Mouse (Mus musculus): ENCODE measurements around the gene Crybb2.
A peak's percentile ranks its signal among the peaks of the same experiment; 100 is the strongest.

Crybb2 gene

DNA sequence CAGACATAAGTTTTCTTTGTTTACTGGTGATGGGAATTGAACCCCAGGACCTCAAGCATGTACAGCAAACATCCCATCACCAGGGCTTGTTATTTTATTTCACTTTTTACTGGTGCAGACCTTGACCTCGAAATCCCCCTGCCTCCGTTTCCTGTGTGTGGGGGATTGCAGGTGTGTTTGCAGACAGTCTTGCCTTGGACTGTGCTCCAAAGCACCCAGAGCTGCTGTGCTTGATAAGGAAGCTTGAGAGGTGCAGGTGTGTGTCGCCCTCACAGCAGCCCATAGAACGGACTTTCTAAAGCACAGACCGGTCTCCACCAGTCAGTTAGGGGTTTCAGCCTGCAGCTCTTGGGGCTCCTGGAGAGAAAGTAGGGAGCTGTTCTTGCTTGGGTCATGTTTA, 43.2 kb downstream of the Crybb2 start:
- DNase-seq: no peak

DNA sequence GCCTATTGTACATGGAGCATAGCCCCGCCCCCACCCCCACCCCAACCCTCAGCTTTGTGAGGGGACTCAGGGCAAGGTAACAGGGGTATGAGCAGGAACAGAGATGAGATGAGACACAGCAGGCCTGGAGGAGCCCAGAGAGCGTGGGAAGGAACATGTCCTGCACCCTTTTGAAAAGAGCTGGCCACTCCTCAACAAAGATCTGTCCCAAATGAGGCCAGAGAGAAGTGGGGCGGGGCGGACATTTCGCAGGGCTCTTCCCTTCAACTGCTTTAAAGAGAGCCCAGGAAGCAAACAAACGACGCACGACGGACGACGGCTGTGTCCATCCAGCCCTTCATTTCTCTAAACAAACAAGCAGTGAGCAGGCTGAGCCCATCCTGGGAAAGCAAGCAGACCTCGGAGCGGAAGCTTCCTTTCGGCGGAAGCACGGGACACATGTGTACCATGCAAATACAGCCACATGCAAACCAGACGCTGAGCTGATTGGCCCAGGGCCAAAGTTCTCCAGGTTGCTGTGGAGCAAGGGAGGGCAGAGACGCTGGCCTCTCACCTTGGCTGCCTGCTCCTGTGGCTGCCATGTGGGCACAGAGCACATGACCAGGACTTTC, 45.7 kb downstream of the Crybb2 start:
- DNase-seq: peak; percentile 63

DNA sequence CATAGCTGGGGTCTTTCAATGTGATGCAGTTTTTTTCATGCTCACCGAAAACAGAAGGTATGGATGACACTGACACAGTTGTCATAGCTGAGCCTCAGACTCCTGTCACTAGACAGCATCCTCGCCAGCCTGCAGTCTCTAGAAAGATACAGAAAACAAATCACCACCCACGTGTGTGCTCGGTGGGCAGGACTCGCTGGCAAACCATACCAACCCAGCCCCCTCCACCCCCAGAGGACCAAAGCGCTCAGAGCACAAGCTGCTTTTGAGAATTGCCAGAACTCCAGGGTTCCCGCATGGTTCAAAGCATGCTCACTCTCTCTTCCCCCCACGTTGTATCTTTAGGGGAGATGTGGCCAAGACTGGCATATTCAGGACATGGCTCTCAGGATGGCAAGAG, 51.7 kb downstream of the Crybb2 start:
- DNase-seq: no peak

DNA sequence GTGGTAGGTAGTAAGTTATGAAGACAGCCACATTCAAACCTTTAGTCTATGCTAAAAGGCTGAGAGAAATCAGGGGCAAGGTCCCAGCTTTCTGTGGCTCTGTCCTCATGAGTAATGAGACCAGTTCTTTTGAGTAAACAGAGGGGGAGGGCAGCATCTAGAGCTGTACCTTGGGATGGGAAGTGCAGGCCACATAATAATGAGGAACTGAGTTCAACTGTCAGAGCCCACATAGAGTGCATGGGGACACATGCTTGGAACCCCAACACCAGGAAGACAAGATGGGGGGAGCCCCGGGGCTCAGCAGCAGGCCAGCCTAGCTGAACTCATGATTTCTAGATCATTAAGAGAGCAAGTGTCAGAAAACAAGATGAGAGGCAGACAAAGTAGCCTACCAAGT, 52.9 kb downstream of the Crybb2 start:
- no peak for DNase-seq

DNA sequence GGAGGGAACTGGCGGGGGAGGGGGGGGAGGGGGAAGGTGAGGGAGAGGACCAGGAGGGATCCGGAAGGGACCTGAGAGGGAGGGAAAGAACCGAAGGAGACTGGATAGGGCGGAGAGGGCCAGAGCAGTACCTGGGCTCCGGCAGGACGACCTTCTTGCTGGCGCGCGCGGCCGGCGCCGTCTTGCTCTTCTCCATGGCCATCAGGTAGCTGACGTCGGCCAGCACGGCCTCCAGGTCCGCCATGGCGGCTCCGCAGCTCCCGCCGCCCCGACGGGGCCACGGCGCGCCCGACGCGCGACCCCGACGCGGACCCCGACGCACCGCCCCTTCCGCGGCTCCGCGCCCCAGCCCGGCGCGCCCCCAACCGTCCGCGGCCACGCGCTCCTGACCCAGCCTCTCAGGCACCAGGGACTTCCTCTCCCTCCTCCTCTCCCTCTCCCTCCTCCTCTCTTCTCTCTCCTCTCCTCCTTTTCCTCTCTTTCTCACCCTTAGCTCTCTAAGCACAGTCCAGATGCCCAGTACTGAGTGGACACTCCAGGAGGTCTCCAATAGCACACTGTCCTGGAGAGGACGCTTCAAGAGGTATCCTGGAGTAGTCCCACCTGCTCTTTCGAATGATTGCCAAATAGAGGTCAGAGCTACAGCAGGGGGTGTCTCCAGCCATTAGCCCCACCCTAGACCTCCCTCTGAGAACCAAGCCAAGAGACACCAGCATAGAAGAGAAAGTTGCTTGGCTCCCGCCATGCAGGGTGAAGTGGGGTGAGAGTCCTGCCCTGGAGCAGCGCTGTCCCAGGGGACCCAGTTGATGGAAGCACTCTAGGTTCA, 54.5 kb downstream of the Crybb2 start, which contains the start of gene Grk3:
Gene Grk3 (minus strand): TSS at position 556 of the 826 bp plus-strand sequence.
- peak; percentile 64 for DNase-seq

DNA sequence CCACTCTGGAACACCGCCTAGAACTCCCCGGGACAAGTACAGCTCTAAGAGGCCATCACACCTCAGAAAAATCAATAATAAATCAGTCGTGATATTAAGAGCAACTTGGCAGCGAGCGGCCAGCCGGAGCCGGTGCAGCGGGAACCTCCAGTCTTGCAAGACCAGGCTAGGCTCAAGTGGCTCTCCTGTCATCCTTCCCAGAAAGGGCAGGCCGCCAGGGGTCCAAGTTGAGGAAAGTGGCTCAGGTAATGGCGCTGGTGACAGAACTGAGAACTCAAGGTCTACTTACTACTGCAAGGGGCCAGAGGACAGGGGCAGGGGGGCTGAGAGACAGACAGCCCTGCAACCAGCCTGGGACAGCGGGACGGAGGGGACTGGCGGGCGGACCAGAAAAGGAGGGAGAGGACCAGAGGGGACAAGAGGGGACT, 55.1 kb downstream of the Crybb2 start:
- peak; percentile 46 for DNase-seq

DNA sequence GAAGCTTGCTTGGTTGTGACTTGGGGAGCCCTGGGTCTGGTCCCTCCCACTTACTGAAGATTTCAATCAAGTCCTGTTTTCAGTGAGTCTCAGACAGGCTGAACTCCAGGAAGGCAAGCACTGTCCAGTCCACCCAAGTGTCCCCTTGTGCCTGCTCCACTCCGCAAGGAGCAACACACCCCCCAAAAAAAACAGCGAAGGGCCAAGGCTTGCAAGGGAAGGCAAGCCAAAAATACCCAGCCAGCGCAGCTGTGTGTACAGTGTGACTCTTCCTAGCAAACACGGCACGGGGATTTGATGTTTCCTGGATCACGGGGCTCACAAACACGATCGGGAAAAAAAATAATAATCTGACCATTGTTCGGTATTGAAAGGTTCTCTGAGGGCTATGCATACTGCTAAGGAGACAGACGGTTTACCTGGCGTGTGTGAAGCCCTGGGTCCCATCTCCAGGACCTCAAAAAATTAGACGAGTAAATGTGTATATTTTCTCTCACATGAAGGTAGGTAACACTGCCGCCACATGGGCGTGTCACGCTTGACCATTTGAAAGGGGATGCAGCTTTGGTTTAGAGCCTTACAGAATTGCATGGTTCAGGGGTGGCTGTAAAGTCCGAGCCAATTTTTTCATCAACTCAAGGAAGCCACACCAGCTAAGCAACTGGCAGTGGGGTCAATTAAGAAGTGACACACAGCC, 55.7 kb downstream of the Crybb2 start:
- peak; percentile 17 for DNase-seq

DNA sequence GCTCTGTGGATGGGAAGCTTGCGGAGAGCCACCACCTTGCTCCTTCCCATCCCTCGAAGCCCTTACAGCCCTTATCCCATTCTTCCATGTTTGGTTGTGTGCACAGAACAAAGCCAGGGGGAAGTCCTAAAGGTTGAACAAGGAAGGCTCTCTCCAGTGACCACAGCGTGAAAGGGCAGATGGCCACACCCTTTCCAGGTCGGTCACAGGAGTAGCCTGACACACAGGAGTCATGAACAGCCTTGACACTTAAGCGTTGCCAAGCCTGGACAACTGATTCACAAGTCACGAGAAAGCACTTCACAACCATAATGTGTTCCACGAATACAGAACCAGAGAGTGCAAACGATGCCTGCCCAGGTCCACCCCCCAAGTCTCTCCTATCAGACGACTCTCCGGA, 58.0 kb downstream of the Crybb2 start:
- no peak for DNase-seq

DNA sequence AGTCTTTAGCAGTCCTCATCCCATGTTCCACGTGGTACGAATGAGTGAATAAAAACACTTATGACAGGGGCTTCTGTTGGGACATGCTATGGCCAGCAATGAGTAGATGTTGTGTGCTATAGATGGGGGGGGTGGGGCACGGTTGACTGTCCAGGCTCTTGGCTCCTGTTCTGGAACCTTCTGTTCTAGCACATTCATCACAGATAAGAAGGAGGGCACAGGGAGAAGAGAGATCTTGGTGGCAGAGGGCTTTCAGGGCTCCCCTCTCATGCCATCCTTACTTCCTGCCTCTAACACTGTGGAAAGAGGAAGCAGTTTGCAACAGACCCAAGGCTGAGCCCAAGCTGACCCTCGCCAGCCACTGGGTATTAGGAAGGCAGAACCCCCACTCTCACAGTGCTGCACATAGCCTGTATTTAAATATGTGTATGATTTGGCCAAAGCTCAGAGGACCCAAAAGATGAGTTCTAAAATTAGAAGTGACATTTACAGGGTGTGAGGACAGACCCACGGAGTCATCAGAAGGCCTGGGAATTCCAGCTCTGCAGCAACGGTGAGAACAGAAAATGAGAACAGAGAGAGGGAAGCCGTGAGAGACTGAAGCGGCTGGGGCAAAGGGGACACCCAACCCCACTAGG, 60.6 kb downstream of the Crybb2 start:
- DNase-seq: no peak

DNA sequence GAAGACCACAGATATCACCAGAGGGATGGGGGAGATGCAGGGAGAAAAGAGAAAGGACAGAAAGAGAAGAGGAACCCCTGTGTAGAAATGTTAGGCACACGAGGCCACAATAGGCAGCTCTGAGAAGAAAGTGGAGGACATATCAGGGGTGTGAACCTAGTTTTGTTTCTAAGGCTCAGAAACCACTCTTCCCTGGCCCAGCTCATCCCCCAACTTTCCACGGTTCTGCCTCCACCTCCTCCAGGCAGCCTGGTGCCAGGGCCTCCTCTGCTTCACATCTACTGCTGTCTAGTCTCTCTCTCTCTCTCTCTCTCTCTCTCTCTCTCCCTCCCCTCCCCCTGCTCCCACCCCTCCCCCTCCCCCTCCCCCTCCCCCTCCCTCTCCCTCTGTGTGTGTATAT, 61.4 kb downstream of the Crybb2 start:
- DNase-seq: no peak
